Mouse (Mus musculus) liver, embryonic 14.5 days (tissue): ENCODE data around the gene Atat1.

Experiments
- CTCF ChIP-seq: IDR thresholded peaks from 2 replicates; pipeline ENCODE4 v1.5.1; 2016; ENCODE audit warnings: antibody characterized with exemption, low read depth, control low read depth
- EP300 ChIP-seq: IDR thresholded peaks from 2 replicates; pipeline ENCODE4 v1.6.1; 2016; ENCODE audit warnings: antibody characterized with exemption, low read depth

DNA sequence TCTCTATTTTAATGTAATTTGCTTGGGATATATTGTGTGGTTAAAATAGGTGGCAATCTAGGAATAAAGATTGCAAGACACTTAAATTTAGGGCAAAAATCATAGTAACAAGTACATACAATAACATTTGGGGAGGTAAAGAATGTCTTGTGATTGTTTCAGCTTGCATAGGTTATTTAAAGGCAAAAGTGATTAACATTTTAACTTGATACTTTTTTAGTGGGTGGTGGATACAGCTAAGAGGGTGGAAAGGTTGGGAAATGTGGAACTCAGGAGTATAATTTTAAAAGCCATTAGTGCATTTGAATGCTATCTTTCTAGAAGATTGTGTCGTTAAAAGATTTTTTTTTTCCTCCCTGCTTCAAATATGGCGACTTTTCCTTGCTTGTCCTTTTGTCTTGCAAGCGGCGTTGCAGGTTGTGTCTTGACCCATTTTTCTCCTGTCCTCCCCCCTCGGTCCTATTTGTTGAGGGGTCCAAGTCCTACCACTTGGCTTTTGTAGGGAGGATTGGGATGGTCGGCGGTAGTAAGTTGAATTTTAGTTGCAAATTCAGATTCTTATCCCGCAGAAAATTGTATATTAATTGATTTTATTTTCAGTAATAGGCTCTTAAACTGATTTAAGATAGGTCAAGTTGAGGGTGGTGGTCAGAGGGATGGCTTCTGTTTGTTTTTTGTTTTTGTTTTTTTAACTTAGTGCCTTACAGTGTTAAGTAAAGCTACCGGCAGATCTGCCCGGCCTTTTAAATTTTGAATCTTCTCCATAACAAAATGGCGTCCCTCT is 8.6 kb upstream of the Atat1 start:
- TF ChIP-seq EP300 (peak; percentile 42), CTCF (no peak)
